2 mouse cellular contexts compared by ENCODE assay signal in genomic region chr1:133963578-133963977, GRCm38 (mm10). TPM values are rescaled to one million over a fixed set of nuclear protein-coding genes. Genes with fewer than 3 reads are reported as not detected.
"Had no signal": no experiment of that assay in that cellular context is flagged by ENCODE, and none has a peak within 500 bp of the region (broad histone marks: within the 10 kb centered on the region; RNA-seq: fewer than 3 reads in every experiment).

No protein-coding gene starts in this region.

RNA-seq across cellular contexts. Expression of gene Optc, which starts 55.8 kb away (rescaled TPM):
- polyA plus RNA-seq: liver, adult 2 months; macrophage had no signal
